Mouse (Mus musculus): ENCODE results near the gene Jag2.

The Jag2 gene

GRCm38 (mm10) chr12:112866467-112867080 lies 63.0 kb downstream of the Jag2 start:
- DNase-seq, result no peak

GRCm38 (mm10) chr12:112864804-112865203 lies 64.8 kb downstream of the Jag2 start:
- DNase-seq, result no peak

GRCm38 (mm10) chr12:112861911-112862321 lies 67.7 kb downstream of the Jag2 start:
- no peak for DNase-seq

GRCm38 (mm10) chr12:112860765-112861164 lies 68.8 kb downstream of the Jag2 start:
- no peak for DNase-seq

- no peak for DNase-seq
Measured at GRCm38 (mm10) chr12:112859930-112860329, 69.6 kb downstream of the Jag2 start.

- no peak for DNase-seq
Measured at GRCm38 (mm10) chr12:112858581-112859336, 70.8 kb downstream of the Jag2 start.
